Mouse (Mus musculus) olfactory bulb, adult 2 months (tissue): ENCODE measurements around the gene Tagln2.

Experiments used
- CTCF ChIP-seq: fragments of 200-500 bp; IDR thresholded peaks from 2 replicates; pipeline ENCODE4 v1.5.1; 2012; ENCODE audit warnings: low read depth, mild to moderate bottlenecking, low read length, moderate library complexity; ENCODE audit not compliant: insufficient read depth
- POLR2A ChIP-seq: fragments of 200-500 bp; IDR thresholded peaks from 2 replicates; pipeline ENCODE4 v1.6.1; 2012; ENCODE audit warnings: mild to moderate bottlenecking, low read depth, low read length, moderate library complexity; ENCODE audit not compliant: insufficient read depth

GRCm38 (mm10) chr1:172527431-172527830 is 27.6 kb downstream of the Tagln2 start:
- TF ChIP-seq CTCF, result no peak
- no peak for TF ChIP-seq POLR2A
